Mouse (Mus musculus): ENCODE measurements around the gene Psmc5. TPM values are rescaled to one million over a fixed set of nuclear protein-coding genes. Genes with fewer than 3 reads are reported as not detected.

The Psmc5 gene
- total and polyA plus RNA-seq, 2 experiments: 37.7 to 65.2 TPM

DNA sequence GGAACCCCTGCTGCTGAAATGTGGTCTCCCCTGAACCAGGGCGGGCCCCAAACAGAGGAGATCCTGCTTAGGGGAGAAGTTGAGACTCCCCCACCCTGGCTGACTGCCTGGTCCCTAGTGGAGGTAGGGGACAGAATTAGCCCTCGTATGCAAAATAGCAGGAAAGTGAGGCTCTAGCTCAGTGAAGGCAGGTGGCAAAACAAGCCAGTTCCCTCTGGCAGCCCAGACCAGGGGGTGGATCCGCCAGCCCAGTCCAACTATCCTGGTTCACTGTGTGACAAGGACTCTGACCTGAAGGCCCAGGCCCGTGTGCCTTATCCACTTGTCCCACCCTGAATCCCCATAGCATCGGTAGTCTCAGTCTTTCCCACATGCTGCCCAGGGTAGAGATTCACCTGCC is 54.2 kb downstream of the Psmc5 start:
- Histone ChIP-seq H3K79me2 (ENCODE audit: control insufficient read depth, insufficient read depth, low read length) (no peaks in the 10 kb centered on the region), H3K9ac (ENCODE audit: low read depth, low read length) (no peak overlapping the region), H3K4me1 (ENCODE audit: control insufficient read depth, insufficient read depth, low read length) (no peaks in the 10 kb centered on the region), H3K27me3 (ENCODE audit: control insufficient read depth, insufficient read depth, low read length) (no peaks in the 10 kb centered on the region), H3K36me3 (ENCODE audit: control insufficient read depth, insufficient read depth, low read length) (no peaks in the 10 kb centered on the region), H3K27ac (replicated peaks; ENCODE audit: insufficient read depth, low read depth, low read length) (no peak overlapping the region), H3K4me3 (ENCODE audit: insufficient read depth, low read depth, low read length) (no peak overlapping the region)
- TF ChIP-seq POLR2A (IDR thresholded peaks at IDR 0.05; ENCODE audit: extremely low read depth, insufficient read depth, low read length) (no peak), CTCF (IDR thresholded peaks at IDR 0.05; ENCODE audit: low read depth, low read length) (no peak)
- WGBS: 74% methylated on average over 5 of the region's 5 CpGs
- DNase-seq (ENCODE audit: extremely low read depth, low read depth, low spot score): no peak

Other genes starting within 250 kb of the Psmc5 start
- not detected in 2 replicates for gene Kcnh6, start 248.0 kb upstream of the Psmc5 start, total RNA-seq (2014; rRNA removed)
- gene Kcnh6, start 248.0 kb upstream of the Psmc5 start, polyA plus RNA-seq (2012; rRNA removed): not detected in 2 replicates
- gene Dcaf7, start 219.3 kb upstream of the Psmc5 start, total RNA-seq (2014; rRNA removed): 17.1 and 24.0 TPM in 2 replicates
- 15.9 and 18.3 TPM in 2 replicates for gene Dcaf7, start 219.3 kb upstream of the Psmc5 start, polyA plus RNA-seq (2012; rRNA removed)
- 31.3 and 33.7 TPM in 2 replicates for gene Taco1, start 190.1 kb upstream of the Psmc5 start, total RNA-seq (2014; rRNA removed)
- gene Taco1, start 190.1 kb upstream of the Psmc5 start, polyA plus RNA-seq (2012; rRNA removed): 19.1 and 20.0 TPM in 2 replicates
- gene Map3k3, start 171.5 kb upstream of the Psmc5 start, total RNA-seq (2014; rRNA removed): 12.3 and 14.9 TPM in 2 replicates
- gene Map3k3, start 171.5 kb upstream of the Psmc5 start, polyA plus RNA-seq (2012; rRNA removed): 7.6 and 9.7 TPM in 2 replicates
- not detected in 2 replicates for gene Gm10840, start 95.3 kb upstream of the Psmc5 start, total RNA-seq (2014; rRNA removed)
- not detected in 2 replicates for gene Gm10840, start 95.3 kb upstream of the Psmc5 start, polyA plus RNA-seq (2012; rRNA removed)
- gene Limd2, start 95.3 kb upstream of the Psmc5 start, total RNA-seq (2014; rRNA removed): 9.4 and 9.7 TPM in 2 replicates
- 21.8 and 26.3 TPM in 2 replicates for gene Limd2, start 95.3 kb upstream of the Psmc5 start, polyA plus RNA-seq (2012; rRNA removed)
- 1.8 and 2.8 TPM in 2 replicates for gene Strada, start 54.0 kb upstream of the Psmc5 start, total RNA-seq (2014; rRNA removed)
- 3.1 and 3.9 TPM in 2 replicates for gene Strada, start 54.0 kb upstream of the Psmc5 start, polyA plus RNA-seq (2012; rRNA removed)
- 42.6 and 48.9 TPM in 2 replicates for gene Ccdc47, start 39.8 kb upstream of the Psmc5 start, total RNA-seq (2014; rRNA removed)
- 12.8 and 16.9 TPM in 2 replicates for gene Ccdc47, start 39.8 kb upstream of the Psmc5 start, polyA plus RNA-seq (2012; rRNA removed)
- gene Ddx42, start 39.2 kb upstream of the Psmc5 start, total RNA-seq (2014; rRNA removed): 16.0 and 19.7 TPM in 2 replicates
- 4.8 and 5.1 TPM in 2 replicates for gene Ddx42, start 39.2 kb upstream of the Psmc5 start, polyA plus RNA-seq (2012; rRNA removed)
- 19.7 and 20.7 TPM in 2 replicates for gene Ftsj3, start 75 bp upstream of the Psmc5 start, total RNA-seq (2014; rRNA removed)
- 8.8 and 13.8 TPM in 2 replicates for gene Ftsj3, start 75 bp upstream of the Psmc5 start, polyA plus RNA-seq (2012; rRNA removed)
- 70.1 and 70.3 TPM in 2 replicates for gene Smarcd2, start 16.8 kb downstream of the Psmc5 start, total RNA-seq (2014; rRNA removed)
- 67.3 and 84.8 TPM in 2 replicates for gene Smarcd2, start 16.8 kb downstream of the Psmc5 start, polyA plus RNA-seq (2012; rRNA removed)
- not detected in 2 replicates for gene Tcam1, start 20.5 kb downstream of the Psmc5 start, total RNA-seq (2014; rRNA removed)
- gene Tcam1, start 20.5 kb downstream of the Psmc5 start, polyA plus RNA-seq (2012; rRNA removed): not detected in 2 replicates
- not detected in 2 replicates for gene Gh, start 45.7 kb downstream of the Psmc5 start, total RNA-seq (2014; rRNA removed)
- gene Gh, start 45.7 kb downstream of the Psmc5 start, polyA plus RNA-seq (2012; rRNA removed): not detected in 2 replicates
- gene Cd79b, start 58.6 kb downstream of the Psmc5 start, total RNA-seq (2014; rRNA removed): 2.1 and 4.6 TPM in 2 replicates
- 1.4 and 3.8 TPM in 2 replicates for gene Cd79b, start 58.6 kb downstream of the Psmc5 start, polyA plus RNA-seq (2012; rRNA removed)
- 0.09 and 0.13 TPM in 2 replicates for gene Scn4a, start 97.1 kb downstream of the Psmc5 start, total RNA-seq (2014; rRNA removed)
- gene Scn4a, start 97.1 kb downstream of the Psmc5 start, polyA plus RNA-seq (2012; rRNA removed): 0.02 TPM in 2 replicates
- gene Prr29, start 109.3 kb downstream of the Psmc5 start, total RNA-seq (2014; rRNA removed): not detected in 2 replicates
- 0.17 TPM in 1 of 2 replicates, not detected in the other for gene Prr29, start 109.3 kb downstream of the Psmc5 start, polyA plus RNA-seq (2012; rRNA removed)
- gene Icam2, start 131.9 kb downstream of the Psmc5 start, total RNA-seq (2014; rRNA removed): 5.3 and 6.7 TPM in 2 replicates
- 5.0 and 5.4 TPM in 2 replicates for gene Icam2, start 131.9 kb downstream of the Psmc5 start, polyA plus RNA-seq (2012; rRNA removed)
- gene Ern1, start 231.7 kb downstream of the Psmc5 start, total RNA-seq (2014; rRNA removed): 18.2 and 24.1 TPM in 2 replicates
- gene Ern1, start 231.7 kb downstream of the Psmc5 start, polyA plus RNA-seq (2012; rRNA removed): 36.3 and 52.8 TPM in 2 replicates